Mouse (Mus musculus) midbrain, embryonic 15.5 days (tissue): ENCODE measurements around the gene Nebl. TPM values are rescaled to one million over a fixed set of nuclear protein-coding genes. Genes with fewer than 3 reads are reported as not detected.
A peak's percentile ranks its signal among the peaks of the same experiment; 100 is the strongest.

Source experiments
- ATAC-seq: fragments of 200-750 bp; cut with Nextera tagmentation; replicated peaks from 2 replicates; pipeline ENCODE4 v1.8.0; 2017; ENCODE audit warnings: moderate TSS enrichment
- H3K27ac ChIP-seq: fragments of 300-500 bp; sonication (generic); 2 replicates; pipeline ENCODE4 v1.5.1; 2015; ENCODE audit warnings: mild to moderate bottlenecking, inconsistent platforms
- H3K27me3 ChIP-seq: fragments of 300-500 bp; sonication (generic); replicated peaks from 2 replicates; pipeline ENCODE4 v1.6.1; 2015; ENCODE audit warnings: inconsistent platforms
- H3K36me3 ChIP-seq: fragments of 300-500 bp; sonication (generic); replicated peaks from 2 replicates; pipeline ENCODE4 v1.6.1; 2015; ENCODE audit warnings: inconsistent platforms
- H3K4me1 ChIP-seq: fragments of 300-500 bp; sonication (generic); 2 replicates; pipeline ENCODE4 v1.6.1; 2015; ENCODE audit warnings: inconsistent platforms
- H3K4me2 ChIP-seq: fragments of 300-500 bp; sonication (generic); 2 replicates; pipeline ENCODE4 v1.6.1; 2015; ENCODE audit warnings: inconsistent platforms, mild to moderate bottlenecking, moderate library complexity
- H3K4me3 ChIP-seq: fragments of 300-500 bp; sonication (generic); 2 replicates; pipeline ENCODE4 v1.5.1; 2015; ENCODE audit warnings: mild to moderate bottlenecking, inconsistent platforms
- H3K9ac ChIP-seq: fragments of 300-500 bp; sonication (generic); 2 replicates; pipeline ENCODE4 v1.6.1; 2015; ENCODE audit warnings: mild to moderate bottlenecking, inconsistent platforms
- H3K9me3 ChIP-seq: fragments of 300-500 bp; sonication (generic); 2 replicates; pipeline ENCODE4 v1.6.1; 2016; ENCODE audit warnings: inconsistent platforms
- WGBS: fragments of 180-500 bp; shearing (Covaris S2); methylation state at CpG from one replicate; pipeline ENCODE4 v1.1.7; 2015; ENCODE audit warnings: mixed read lengths; 5-methylcytosine and 5-hydroxymethylcytosine counted together
- polyA plus RNA-seq: library from polyadenylated mRNA; unstranded; fragments of >200 nt; fragmentation: Nextera tagmentation; extraction: Ambion mirVana; gene quantifications from 2 replicates; pipeline ENCODE4 v1.2.1, GENCODE M21; 2015

Gene Nebl
- polyA plus RNA-seq, 1 experiment from 2014 or later = 11.7 TPM

DNA sequence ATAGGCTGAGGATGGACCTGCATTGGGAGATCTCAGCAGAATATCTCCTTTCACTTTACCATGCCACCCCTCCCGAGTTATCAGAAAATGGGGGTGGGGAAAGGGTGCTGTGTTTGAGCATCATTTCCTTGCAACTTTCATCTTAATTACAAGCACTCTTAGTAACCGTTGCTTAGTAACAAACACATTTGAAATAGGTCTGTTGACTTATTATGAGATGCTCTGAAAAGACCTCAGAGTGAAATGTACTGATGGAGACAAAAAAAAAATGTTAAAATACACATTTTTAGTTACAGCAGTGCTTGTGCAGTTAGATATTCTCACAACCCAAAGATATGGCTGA is 28.1 kb downstream of the Nebl start:
- H3K4me3 ChIP-seq = no peak overlapping the region
- H3K9ac ChIP-seq = no peak overlapping the region
- peaks cover 2% of the 10 kb centered on the region; the same call in 1 of the 2 replicates for H3K4me1 ChIP-seq
- no peaks in the 10 kb centered on the region for H3K36me3 ChIP-seq
- H3K4me2 ChIP-seq = no peak overlapping the region
- H3K27me3 ChIP-seq = no peaks in the 10 kb centered on the region
- no peaks in the 10 kb centered on the region for H3K9me3 ChIP-seq
- H3K27ac ChIP-seq = peak overlapping the region; percentile 53; the same call in 1 of the 2 replicates
- 63% methylated on average over 2 of the region's 2 CpGs for WGBS
- no peak; the same call in 1 of the 2 replicates for ATAC-seq

GRCm38 (mm10) chr2:17702481-17703169 is 28.6 kb downstream of the Nebl start:
- no peak overlapping the region for H3K4me3 ChIP-seq
- H3K9ac ChIP-seq = no peak overlapping the region
- peak overlapping the region; percentile 39; the same call in 1 of the 2 replicates for H3K27ac ChIP-seq
- no peaks in the 10 kb centered on the region for H3K27me3 ChIP-seq
- no peaks in the 10 kb centered on the region for H3K9me3 ChIP-seq
- H3K4me2 ChIP-seq = no peak overlapping the region
- no peaks in the 10 kb centered on the region for H3K36me3 ChIP-seq
- WGBS = 60% methylated on average over 7 of the region's 7 CpGs
- peaks cover 2% of the 10 kb centered on the region; the same call in 1 of the 2 replicates for H3K4me1 ChIP-seq
- ATAC-seq = peak; percentile 76

GRCm38 (mm10) chr2:17698161-17699087 is 32.8 kb downstream of the Nebl start:
- Histone ChIP-seq H3K4me2 (no peak overlapping the region), H3K9ac (no peak overlapping the region), H3K36me3 (no peaks in the 10 kb centered on the region), H3K27ac (no peak overlapping the region), H3K27me3 (no peaks in the 10 kb centered on the region), H3K9me3 (no peaks in the 10 kb centered on the region), H3K4me1 (peaks cover 2% of the 10 kb centered on the region; the same call in 1 of the 2 replicates), H3K4me3 (no peak overlapping the region)
- ATAC-seq = 0 out of 2 replicates have a peak, but pooled peaks have one; percentile 31
- 37% methylated on average over 4 of the region's 4 CpGs for WGBS

GRCm38 (mm10) chr2:17692926-17693325 is 38.3 kb downstream of the Nebl start:
- H3K4me3 ChIP-seq = no peak overlapping the region
- no peaks in the 10 kb centered on the region for H3K27me3 ChIP-seq
- H3K4me1 ChIP-seq = no peaks in the 10 kb centered on the region; the same call in 1 of the 2 replicates
- H3K4me2 ChIP-seq = no peak overlapping the region
- 81% methylated on average over 2 of the region's 2 CpGs for WGBS
- H3K9ac ChIP-seq = no peak overlapping the region
- H3K9me3 ChIP-seq = no peaks in the 10 kb centered on the region
- H3K36me3 ChIP-seq = no peaks in the 10 kb centered on the region
- no peak overlapping the region for H3K27ac ChIP-seq
- no peak for ATAC-seq

DNA sequence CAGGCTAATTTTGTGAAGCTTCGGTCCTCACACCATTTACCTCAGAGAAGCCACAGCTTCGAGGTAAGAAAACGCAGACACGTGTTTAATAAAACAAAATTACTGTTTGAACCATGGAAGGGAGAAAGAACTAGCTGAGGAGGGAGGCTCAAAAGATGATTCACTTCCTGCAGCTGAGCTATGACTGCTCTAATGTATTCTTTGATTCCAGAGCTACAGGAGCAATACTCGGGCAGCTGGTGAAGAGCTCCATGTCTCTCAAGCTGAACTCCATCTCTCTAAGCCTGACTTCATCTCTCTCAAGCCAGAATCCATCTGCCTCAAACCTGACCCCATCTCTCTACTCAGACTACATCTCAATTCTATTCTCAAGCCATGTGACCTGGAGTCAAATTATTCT is 41.0 kb downstream of the Nebl start:
- 83% methylated on average over 5 of the region's 5 CpGs for WGBS
- Histone ChIP-seq H3K27me3 (no peaks in the 10 kb centered on the region), H3K27ac (no peak overlapping the region)

DNA sequence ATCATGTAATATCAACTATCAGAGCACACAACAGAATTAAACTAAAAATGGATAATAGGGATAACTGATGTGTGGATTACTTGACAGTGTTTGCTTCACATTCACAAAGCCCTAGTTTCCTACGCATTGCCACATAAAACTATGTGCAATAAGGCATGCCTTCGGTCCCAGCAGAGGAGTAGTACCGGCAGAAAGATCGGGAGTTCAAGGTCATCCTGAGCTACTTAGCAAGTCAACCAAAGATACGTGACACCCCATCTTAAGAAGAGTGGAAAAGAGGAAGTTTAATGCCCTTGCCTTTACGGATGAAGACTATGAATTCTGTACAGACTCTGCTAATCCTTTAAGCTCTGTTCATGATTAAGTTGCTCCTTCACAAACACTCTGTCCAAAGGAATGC is 44.1 kb downstream of the Nebl start:
- Histone ChIP-seq H3K4me2 (no peak overlapping the region), H3K4me3 (no peak overlapping the region), H3K36me3 (no peaks in the 10 kb centered on the region), H3K4me1 (no peaks in the 10 kb centered on the region; the same call in 1 of the 2 replicates), H3K9ac (no peak overlapping the region), H3K27me3 (no peaks in the 10 kb centered on the region), H3K9me3 (no peaks in the 10 kb centered on the region), H3K27ac (no peak overlapping the region)
- no peak for ATAC-seq
- WGBS = 74% methylated on average over 6 of the region's 6 CpGs

More for the DNA sequence above, 41.0 kb downstream of the Nebl start:
- Histone ChIP-seq H3K9me3 (no peaks in the 10 kb centered on the region), H3K4me2 (no peak overlapping the region), H3K4me3 (no peak overlapping the region), H3K9ac (no peak overlapping the region), H3K4me1 (no peaks in the 10 kb centered on the region; the same call in 1 of the 2 replicates), H3K36me3 (no peaks in the 10 kb centered on the region)
- no peak for ATAC-seq

DNA sequence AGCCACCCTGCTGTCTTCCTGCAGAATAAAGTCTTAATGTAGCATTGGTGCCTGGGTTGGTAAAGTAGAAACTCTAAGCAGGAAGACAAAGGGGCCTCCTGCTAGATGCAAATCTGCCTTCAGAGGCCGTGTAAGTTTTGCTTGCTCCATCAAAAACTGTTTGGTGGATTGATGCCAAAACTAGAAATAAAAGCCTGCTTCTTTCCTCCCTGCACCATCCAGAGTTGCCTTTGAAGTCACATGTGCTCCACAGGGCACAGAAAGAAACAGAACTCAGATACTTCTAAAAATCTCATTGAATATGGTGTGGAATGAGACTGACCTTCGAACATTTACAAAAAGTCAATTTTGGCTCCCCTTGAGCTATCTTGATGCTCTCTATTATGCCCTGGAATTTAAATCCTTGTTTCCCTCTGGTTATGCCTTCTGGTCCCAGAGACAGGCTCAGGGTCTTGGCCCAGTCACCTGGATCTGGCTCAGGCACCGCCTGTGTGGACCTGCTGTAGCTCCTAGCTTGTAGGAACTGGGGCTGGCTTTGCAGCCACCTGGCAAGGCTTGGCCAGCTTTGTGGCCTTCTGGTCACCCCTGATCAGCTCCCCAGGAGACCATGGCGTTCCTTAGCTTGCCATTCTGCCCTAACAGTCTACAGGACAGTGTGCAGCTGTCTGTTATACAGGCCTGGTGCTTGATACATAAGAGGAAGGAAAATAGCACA is 47.8 kb downstream of the Nebl start:
- Histone ChIP-seq H3K9me3 (no peaks in the 10 kb centered on the region), H3K9ac (no peak overlapping the region), H3K27ac (peak overlapping the region; percentile 42; the same call in 1 of the 2 replicates), H3K4me3 (no peak overlapping the region), H3K4me1 (no peaks in the 10 kb centered on the region), H3K4me2 (no peak overlapping the region), H3K36me3 (no peaks in the 10 kb centered on the region), H3K27me3 (no peaks in the 10 kb centered on the region)
- WGBS = 59% methylated on average over 4 of the region's 4 CpGs
- ATAC-seq = peak; percentile 50; the same call in 1 of the 2 replicates

GRCm38 (mm10) chr2:17672156-17672555 is 59.1 kb downstream of the Nebl start:
- Histone ChIP-seq H3K4me2 (no peak overlapping the region), H3K36me3 (no peaks in the 10 kb centered on the region), H3K9me3 (no peaks in the 10 kb centered on the region), H3K4me3 (no peak overlapping the region), H3K4me1 (peaks cover 26% of the 10 kb centered on the region), H3K27me3 (no peaks in the 10 kb centered on the region), H3K27ac (no peak overlapping the region), H3K9ac (no peak overlapping the region)
- ATAC-seq = no peak
- 89% methylated on average over 10 of the region's 10 CpGs for WGBS

- no peak overlapping the region for H3K4me2 ChIP-seq
- H3K36me3 ChIP-seq = no peaks in the 10 kb centered on the region
- H3K9me3 ChIP-seq = no peaks in the 10 kb centered on the region
- no peak overlapping the region for H3K9ac ChIP-seq
- H3K4me1 ChIP-seq = peaks cover 26% of the 10 kb centered on the region
- ATAC-seq = no peak
- WGBS = 72% methylated on average over 8 of the region's 8 CpGs
- H3K4me3 ChIP-seq = no peak overlapping the region
- no peak overlapping the region for H3K27ac ChIP-seq
- no peaks in the 10 kb centered on the region for H3K27me3 ChIP-seq
Measured at GRCm38 (mm10) chr2:17671566-17671965, 59.7 kb downstream of the Nebl start.

- no peaks in the 10 kb centered on the region for H3K9me3 ChIP-seq
- peaks cover 26% of the 10 kb centered on the region for H3K4me1 ChIP-seq
- ATAC-seq = peak; percentile 93
- 7% methylated on average over 10 of the region's 10 CpGs for WGBS
- H3K4me3 ChIP-seq = peak overlapping the region; percentile 27
- no peaks in the 10 kb centered on the region for H3K36me3 ChIP-seq
- H3K27me3 ChIP-seq = no peaks in the 10 kb centered on the region
- peak overlapping the region; percentile 26; the same call in 1 of the 2 replicates for H3K9ac ChIP-seq
- H3K4me2 ChIP-seq = peak overlapping the region; percentile 49
- H3K27ac ChIP-seq = peak overlapping the region; percentile 90
Measured at GRCm38 (mm10) chr2:17669953-17670352, 61.3 kb downstream of the Nebl start.

DNA sequence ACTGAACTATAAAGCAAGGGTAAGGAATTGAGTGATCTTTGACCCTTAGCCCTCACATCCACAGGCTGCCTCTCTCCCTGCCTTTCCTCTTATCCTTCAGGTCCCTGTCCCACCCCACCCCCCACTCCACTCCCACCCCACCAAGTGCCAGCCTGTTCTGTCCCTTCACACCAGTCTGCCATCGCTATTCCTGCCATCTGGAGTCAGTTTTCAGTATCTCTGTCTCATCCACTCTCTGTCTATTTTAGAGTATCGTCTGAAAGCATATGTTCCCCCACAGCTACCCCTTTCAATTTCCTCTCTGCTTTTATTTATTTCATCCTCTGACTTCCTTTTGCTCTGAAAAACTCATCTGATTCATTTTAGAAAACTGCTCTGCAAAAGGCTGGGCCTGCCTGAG is 62.3 kb downstream of the Nebl start:
- H3K27ac ChIP-seq = peak overlapping the region; percentile 90
- no peaks in the 10 kb centered on the region for H3K27me3 ChIP-seq
- no peak overlapping the region for H3K4me3 ChIP-seq
- ATAC-seq = 0 out of 2 replicates have a peak, but pooled peaks have one; percentile 13
- H3K4me1 ChIP-seq = peaks cover 26% of the 10 kb centered on the region
- peak overlapping the region; percentile 6; the same call in 1 of the 2 replicates for H3K4me2 ChIP-seq
- H3K9me3 ChIP-seq = no peaks in the 10 kb centered on the region
- no peaks in the 10 kb centered on the region for H3K36me3 ChIP-seq
- H3K9ac ChIP-seq = no peak overlapping the region
- 45% methylated on average over 2 of the region's 2 CpGs for WGBS

- Histone ChIP-seq H3K9me3 (no peaks in the 10 kb centered on the region), H3K36me3 (no peaks in the 10 kb centered on the region), H3K4me2 (no peak overlapping the region), H3K27me3 (no peaks in the 10 kb centered on the region), H3K27ac (no peak overlapping the region), H3K4me3 (no peak overlapping the region), H3K9ac (no peak overlapping the region), H3K4me1 (no peaks in the 10 kb centered on the region)
- ATAC-seq = no peak
- 51% methylated on average over 5 of the region's 5 CpGs for WGBS
Measured at GRCm38 (mm10) chr2:17658176-17658575, 73.1 kb downstream of the Nebl start.
